Mouse (Mus musculus) hindbrain, embryonic 13.5 days (tissue): ENCODE results near the gene Poldip3. TPM values are rescaled to one million over a fixed set of nuclear protein-coding genes. Genes with fewer than 3 reads are reported as not detected.
"Not testable (repeated sequence)": the region's sequence is repeated elsewhere in the genome, so short reads cannot be mapped to it uniquely, and the experiment has no call there.

Experiments
- ATAC-seq: fragments of 200-750 bp; cut with Nextera tagmentation; 2 replicates; pipeline ENCODE4 v1.8.0; 2017; ENCODE audit warnings: moderate TSS enrichment; ENCODE audit not compliant: low FRiP score
- H3K27ac ChIP-seq: fragments of 300-500 bp; sonication (generic); 2 replicates; pipeline ENCODE4 v1.5.1; 2015; ENCODE audit warnings: inconsistent platforms, mild to moderate bottlenecking, moderate library complexity
- H3K27me3 ChIP-seq: fragments of 300-500 bp; sonication (generic); 2 replicates; pipeline ENCODE4 v1.6.1; 2015; ENCODE audit warnings: mild to moderate bottlenecking, inconsistent platforms
- H3K36me3 ChIP-seq: fragments of 300-500 bp; sonication (generic); 2 replicates; pipeline ENCODE4 v1.6.1; 2015; ENCODE audit warnings: mild to moderate bottlenecking, inconsistent platforms
- H3K4me1 ChIP-seq: fragments of 300-500 bp; sonication (generic); replicated peaks from 2 replicates; pipeline ENCODE4 v1.6.1; 2015; ENCODE audit warnings: inconsistent platforms
- H3K4me2 ChIP-seq: fragments of 300-500 bp; sonication (generic); 2 replicates; pipeline ENCODE4 v1.6.1; 2015; ENCODE audit warnings: inconsistent platforms, mild to moderate bottlenecking, moderate library complexity
- H3K4me3 ChIP-seq: fragments of 300-500 bp; sonication (generic); 2 replicates; pipeline ENCODE4 v1.5.1; 2015; ENCODE audit warnings: mild to moderate bottlenecking, inconsistent platforms
- H3K9ac ChIP-seq: fragments of 300-500 bp; sonication (generic); 2 replicates; pipeline ENCODE4 v1.6.1; 2015; ENCODE audit warnings: mild to moderate bottlenecking, inconsistent platforms
- H3K9me3 ChIP-seq: fragments of 300-500 bp; sonication (generic); 2 replicates; pipeline ENCODE4 v1.6.1; 2016; ENCODE audit warnings: inconsistent platforms
- WGBS: fragments of 180-500 bp; shearing (Covaris S2); methylation state at CpG from one replicate; pipeline ENCODE4 v1.1.7; 2015; 5-methylcytosine and 5-hydroxymethylcytosine counted together
- polyA plus RNA-seq: library from polyadenylated mRNA; unstranded; fragments of >200 nt; fragmentation: Nextera tagmentation; extraction: Ambion mirVana; gene quantifications from 2 replicates; pipeline ENCODE4 v1.2.1, GENCODE M21; 2015

Poldip3 gene
- polyA plus RNA-seq, 1 experiment from 2014 or later = 144 TPM

GRCm38 (mm10) chr15:83148395-83148794 is 789 bp downstream of the Poldip3 start:
- Histone ChIP-seq H3K27me3 (no peaks in the 10 kb centered on the region), H3K4me2 (peak overlapping the region; percentile 79), H3K4me1 (peaks cover 38% of the 10 kb centered on the region), H3K9me3 (no peaks in the 10 kb centered on the region), H3K9ac (peak overlapping the region; percentile 87), H3K36me3 (peaks cover 26% of the 10 kb centered on the region), H3K27ac (peak overlapping the region; percentile 99), H3K4me3 (peak overlapping the region; percentile 58)
- 6% methylated on average over 21 of the region's 21 CpGs for WGBS
- ATAC-seq = no peak

- no peak overlapping the region for H3K4me2 ChIP-seq
- no peak overlapping the region for H3K4me3 ChIP-seq
- H3K27me3 ChIP-seq = no peaks in the 10 kb centered on the region
- WGBS = 92% methylated on average over 6 of the region's 6 CpGs
- ATAC-seq = no peak
- peaks cover 20% of the 10 kb centered on the region for H3K36me3 ChIP-seq
- no peak overlapping the region for H3K9ac ChIP-seq
- no peak overlapping the region for H3K27ac ChIP-seq
- no peaks in the 10 kb centered on the region for H3K9me3 ChIP-seq
- H3K4me1 ChIP-seq = peaks cover 60% of the 10 kb centered on the region
Measured at GRCm38 (mm10) chr15:83145541-83145940, 3.6 kb downstream of the Poldip3 start.

GRCm38 (mm10) chr15:83142861-83143260 is 6.3 kb downstream of the Poldip3 start:
- no peaks in the 10 kb centered on the region for H3K9me3 ChIP-seq
- ATAC-seq = no peak
- H3K4me2 ChIP-seq = no peak overlapping the region
- peaks cover 28% of the 10 kb centered on the region for H3K36me3 ChIP-seq
- peaks cover 51% of the 10 kb centered on the region for H3K4me1 ChIP-seq
- H3K27ac ChIP-seq = no peak overlapping the region; the same call in 1 of the 2 replicates
- H3K4me3 ChIP-seq = no peak overlapping the region
- H3K27me3 ChIP-seq = no peaks in the 10 kb centered on the region
- no peak overlapping the region for H3K9ac ChIP-seq
- WGBS = 32% methylated on average over 5 of the region's 5 CpGs

- Histone ChIP-seq H3K9me3 (no peaks in the 10 kb centered on the region), H3K4me2 (no peak overlapping the region), H3K36me3 (peaks cover 78% of the 10 kb centered on the region), H3K27ac (no peak overlapping the region), H3K27me3 (no peaks in the 10 kb centered on the region), H3K9ac (no peak overlapping the region), H3K4me1 (0 out of 2 replicates have a peak, but pooled peaks cover 3% of the 10 kb centered on the region), H3K4me3 (no peak overlapping the region)
- 91% methylated on average over 2 of the region's 2 CpGs for WGBS
- no peak for ATAC-seq
Measured at GRCm38 (mm10) chr15:83135654-83136053, 13.5 kb downstream of the Poldip3 start.

- H3K27me3 ChIP-seq = no peaks in the 10 kb centered on the region
- no peak overlapping the region for H3K27ac ChIP-seq
- H3K4me1 ChIP-seq = no peaks in the 10 kb centered on the region
- no peak overlapping the region for H3K4me3 ChIP-seq
- H3K9me3 ChIP-seq = no peaks in the 10 kb centered on the region
- 90% methylated on average over 6 of the region's 6 CpGs for WGBS
- ATAC-seq = no peak
- H3K9ac ChIP-seq = no peak overlapping the region
- H3K36me3 ChIP-seq = peaks cover 88% of the 10 kb centered on the region
- no peak overlapping the region for H3K4me2 ChIP-seq
Measured at GRCm38 (mm10) chr15:83134671-83135070, 14.5 kb downstream of the Poldip3 start.

- Histone ChIP-seq H3K4me1 (no peaks in the 10 kb centered on the region), H3K9me3 (no peaks in the 10 kb centered on the region), H3K36me3 (peaks cover 94% of the 10 kb centered on the region), H3K9ac (no peak overlapping the region), H3K4me2 (no peak overlapping the region), H3K27ac (no peak overlapping the region), H3K4me3 (no peak overlapping the region), H3K27me3 (no peaks in the 10 kb centered on the region)
- no peak for ATAC-seq
- 90% methylated on average over 7 of the region's 7 CpGs for WGBS
Measured at GRCm38 (mm10) chr15:83129530-83130231, 19.5 kb downstream of the Poldip3 start.

- WGBS = 42% methylated on average over 3 of the region's 3 CpGs
- H3K9me3 ChIP-seq, H3K4me3 ChIP-seq, H3K27ac ChIP-seq, H3K27me3 ChIP-seq, H3K4me2 ChIP-seq, H3K9ac ChIP-seq, ATAC-seq, H3K4me1 ChIP-seq: not testable (repeated sequence)
- peaks cover 68% of the 10 kb centered on the region for H3K36me3 ChIP-seq
Measured at GRCm38 (mm10) chr15:83127037-83127436, 22.1 kb downstream of the Poldip3 start.

- ATAC-seq = no peak
- Histone ChIP-seq H3K4me2 (no peak overlapping the region), H3K36me3 (peaks cover 63% of the 10 kb centered on the region), H3K9me3 (no peaks in the 10 kb centered on the region), H3K4me3 (no peak overlapping the region), H3K27ac (peak overlapping the region; percentile 19), H3K4me1 (peaks cover 2% of the 10 kb centered on the region), H3K27me3 (no peaks in the 10 kb centered on the region), H3K9ac (no peak overlapping the region)
- 80% methylated on average over 9 of the region's 9 CpGs for WGBS
Measured at GRCm38 (mm10) chr15:83126582-83126981, 22.6 kb downstream of the Poldip3 start.

GRCm38 (mm10) chr15:83124625-83125024 is 24.6 kb downstream of the Poldip3 start:
- WGBS = 77% methylated on average over 5 of the region's 5 CpGs
- no peaks in the 10 kb centered on the region for H3K27me3 ChIP-seq

GRCm38 (mm10) chr15:83122566-83123145 is 26.5 kb downstream of the Poldip3 start, which contains the start of gene Rrp7a:
Gene Rrp7a (minus strand): TSS chr15:83122801.
- H3K4me3 ChIP-seq = peak within 1 kb of the TSS; percentile 82
- H3K9ac ChIP-seq = peak within 1 kb of the TSS; percentile 82
- 11% methylated on average over 32 of the region's 32 CpGs for WGBS
- H3K4me1 ChIP-seq = peaks cover 21% of the 10 kb centered on the region
- H3K27ac ChIP-seq = peak within 1 kb of the TSS; percentile 91
- H3K4me2 ChIP-seq = peak within 1 kb of the TSS; percentile 65
- H3K36me3 ChIP-seq = peaks cover 46% of the 10 kb centered on the region
- H3K9me3 ChIP-seq = no peaks in the 10 kb centered on the region
- ATAC-seq = peak; percentile 88
- no peaks in the 10 kb centered on the region for H3K27me3 ChIP-seq

More at GRCm38 (mm10) chr15:83124625-83125024, 24.6 kb downstream of the Poldip3 start:
- no peaks in the 10 kb centered on the region for H3K9me3 ChIP-seq
- H3K27ac ChIP-seq = no peak overlapping the region
- H3K4me1 ChIP-seq = peaks cover 13% of the 10 kb centered on the region
- ATAC-seq = no peak
- H3K4me2 ChIP-seq = no peak overlapping the region
- H3K9ac ChIP-seq = no peak overlapping the region
- peaks cover 49% of the 10 kb centered on the region for H3K36me3 ChIP-seq
- no peak overlapping the region for H3K4me3 ChIP-seq

GRCm38 (mm10) chr15:83121709-83122565 is 27.2 kb downstream of the Poldip3 start:
- peak overlapping the region; percentile 82 for H3K4me3 ChIP-seq
- peak overlapping the region; percentile 82 for H3K9ac ChIP-seq
- no peaks in the 10 kb centered on the region for H3K27me3 ChIP-seq
- peak; percentile 65 for ATAC-seq
- H3K4me1 ChIP-seq = peaks cover 21% of the 10 kb centered on the region
- H3K27ac ChIP-seq = peak overlapping the region; percentile 91
- peaks cover 48% of the 10 kb centered on the region for H3K36me3 ChIP-seq
- peak overlapping the region; percentile 65 for H3K4me2 ChIP-seq
- 3% methylated on average over 43 of the region's 43 CpGs for WGBS
- no peaks in the 10 kb centered on the region for H3K9me3 ChIP-seq

GRCm38 (mm10) chr15:83118360-83118759 is 30.8 kb downstream of the Poldip3 start:
- Histone ChIP-seq H3K27ac (no peak overlapping the region), H3K4me1 (peaks cover 34% of the 10 kb centered on the region), H3K9ac (no peak overlapping the region), H3K4me2 (no peak overlapping the region), H3K27me3 (no peaks in the 10 kb centered on the region), H3K9me3 (no peaks in the 10 kb centered on the region), H3K4me3 (no peak overlapping the region), H3K36me3 (peaks cover 51% of the 10 kb centered on the region)
- ATAC-seq = no peak
- WGBS = 64% methylated on average over 7 of the region's 7 CpGs
